Mouse (Mus musculus) cortical plate, adult 2 months (tissue): Measurements from ENCODE around the gene Ugp2. TPM values are rescaled to one million over a fixed set of nuclear protein-coding genes. Genes with fewer than 3 reads are reported as not detected.

Experiments used
- H3K27ac ChIP-seq: fragments of 200-500 bp; 2 replicates; pipeline ENCODE4 v1.5.1; 2012; ENCODE audit warnings: low read length, control low read depth, inconsistent platforms; ENCODE audit not compliant: insufficient read depth
- H3K4me1 ChIP-seq: fragments of 200-500 bp; 2 replicates; pipeline ENCODE4 v1.6.1; 2011; ENCODE audit warnings: low read length; ENCODE audit not compliant: control insufficient read depth, insufficient read depth
- H3K4me3 ChIP-seq: fragments of 200-500 bp; 2 replicates; pipeline ENCODE4 v1.5.1; 2011; ENCODE audit warnings: mild to moderate bottlenecking, low read length, control low read depth; ENCODE audit not compliant: insufficient read depth
- CTCF ChIP-seq: fragments of 200-500 bp; IDR thresholded peaks from 2 replicates; pipeline ENCODE4 v1.5.1; 2011; ENCODE audit warnings: mild to moderate bottlenecking, control low read depth, low read length; ENCODE audit not compliant: insufficient read depth; ENCODE audit errors: extremely low read depth
- POLR2A ChIP-seq: fragments of 200-500 bp; IDR thresholded peaks from 2 replicates; pipeline ENCODE4 v1.6.1; 2011; ENCODE audit warnings: mild to moderate bottlenecking, low read length, control low read depth; ENCODE audit not compliant: insufficient read depth; ENCODE audit errors: extremely low read depth
- polyA plus RNA-seq: library from polyadenylated mRNA; depleted of rRNA; stranded (reverse); fragments of >200 nt; gene quantifications from 2 replicates; pipeline ENCODE4 v1.2.3, GENCODE M21; 2012

Gene Ugp2
- polyA plus RNA-seq, 1 experiment, result 58.7 TPM

DNA sequence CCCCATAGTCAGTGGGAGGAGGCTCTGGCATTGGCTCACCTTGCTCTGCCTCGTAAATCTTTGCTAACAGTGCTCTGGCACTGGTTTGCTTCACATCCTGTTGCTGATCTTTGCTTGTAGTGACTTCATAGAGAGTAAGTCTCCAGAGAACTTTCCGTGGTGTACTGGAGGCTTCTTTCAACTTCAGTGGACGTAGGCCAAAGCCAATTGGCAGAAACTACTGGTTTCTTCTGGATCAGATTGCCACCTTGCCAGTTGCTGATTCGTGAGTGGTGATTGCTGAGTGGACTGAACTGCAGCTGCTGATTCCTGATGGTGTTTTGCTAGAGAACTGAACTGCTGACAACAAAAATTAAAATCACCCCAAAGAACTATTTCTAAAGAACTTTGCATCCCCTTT lies 15.8 kb upstream of the Ugp2 start:
- no peak overlapping the region for H3K27ac ChIP-seq
- H3K4me3 ChIP-seq, result no peak overlapping the region
- TF ChIP-seq POLR2A, result no peak
- TF ChIP-seq CTCF, result no peak
- H3K4me1 ChIP-seq, result no peaks in the 10 kb centered on the region

DNA sequence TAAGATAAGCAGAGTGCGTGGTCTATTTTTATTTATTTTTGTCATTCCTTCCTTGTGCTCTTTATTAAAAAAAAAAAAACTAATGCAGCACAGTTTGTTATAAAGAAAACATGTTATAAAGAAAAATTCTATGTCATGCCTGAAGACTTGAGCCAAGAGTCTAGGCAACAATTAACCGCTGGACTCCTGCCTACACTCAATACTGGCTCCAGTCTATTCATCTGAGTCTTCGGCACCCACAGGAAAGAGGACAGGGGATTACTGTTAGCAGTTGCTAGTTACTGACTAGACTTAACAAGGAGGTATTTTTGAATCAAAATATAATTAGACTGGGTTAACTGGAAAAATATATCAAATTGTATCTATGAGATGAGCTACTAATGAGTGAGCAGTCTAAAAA lies 3.1 kb upstream of the Ugp2 start:
- Histone ChIP-seq H3K4me1 (no peaks in the 10 kb centered on the region), H3K27ac (no peak overlapping the region), H3K4me3 (no peak overlapping the region)
- no peak for TF ChIP-seq POLR2A
- TF ChIP-seq CTCF, result no peak

DNA sequence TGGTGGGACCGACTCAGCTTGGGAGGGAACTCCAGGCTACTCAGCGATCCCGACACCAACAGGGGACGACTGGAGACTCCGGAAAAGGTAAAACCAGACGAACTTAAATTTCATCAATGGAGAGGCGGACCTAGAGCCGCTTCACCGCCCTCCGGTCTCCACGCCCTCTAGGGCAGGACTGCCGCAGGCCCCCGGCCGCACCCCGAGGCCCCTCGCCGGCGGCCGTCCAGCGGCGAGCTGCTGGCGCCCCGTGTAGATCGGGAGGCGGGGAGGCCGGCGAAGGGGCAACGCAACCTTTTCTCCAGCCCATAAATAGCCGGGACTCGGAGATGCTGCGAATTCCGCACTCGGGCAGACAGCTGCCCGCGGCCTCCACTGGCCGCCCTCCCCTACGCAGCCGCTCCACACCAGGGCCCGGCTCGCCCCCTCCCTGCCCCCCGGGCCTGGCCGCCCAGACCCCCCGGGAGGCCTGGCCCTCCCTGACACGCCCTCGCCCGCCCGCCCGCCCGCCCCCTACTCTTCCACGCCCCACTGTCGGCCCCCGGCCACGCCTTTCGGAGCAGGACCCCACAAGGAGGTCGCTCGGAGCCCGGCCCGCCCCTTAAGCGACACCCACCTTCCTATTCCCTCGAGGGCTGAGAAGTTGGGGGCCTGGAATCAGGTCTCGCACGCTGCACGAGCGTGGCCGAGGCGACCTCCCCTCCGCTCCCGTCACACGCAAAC lies 441 bp downstream of the Ugp2 start:
- peak overlapping the region; percentile 93 for H3K27ac ChIP-seq
- TF ChIP-seq CTCF, result no peak
- TF ChIP-seq POLR2A, result peak; percentile 45; the same call in 1 of the 2 replicates
- H3K4me3 ChIP-seq, result peak overlapping the region; percentile 85
- no peaks in the 10 kb centered on the region for H3K4me1 ChIP-seq

DNA sequence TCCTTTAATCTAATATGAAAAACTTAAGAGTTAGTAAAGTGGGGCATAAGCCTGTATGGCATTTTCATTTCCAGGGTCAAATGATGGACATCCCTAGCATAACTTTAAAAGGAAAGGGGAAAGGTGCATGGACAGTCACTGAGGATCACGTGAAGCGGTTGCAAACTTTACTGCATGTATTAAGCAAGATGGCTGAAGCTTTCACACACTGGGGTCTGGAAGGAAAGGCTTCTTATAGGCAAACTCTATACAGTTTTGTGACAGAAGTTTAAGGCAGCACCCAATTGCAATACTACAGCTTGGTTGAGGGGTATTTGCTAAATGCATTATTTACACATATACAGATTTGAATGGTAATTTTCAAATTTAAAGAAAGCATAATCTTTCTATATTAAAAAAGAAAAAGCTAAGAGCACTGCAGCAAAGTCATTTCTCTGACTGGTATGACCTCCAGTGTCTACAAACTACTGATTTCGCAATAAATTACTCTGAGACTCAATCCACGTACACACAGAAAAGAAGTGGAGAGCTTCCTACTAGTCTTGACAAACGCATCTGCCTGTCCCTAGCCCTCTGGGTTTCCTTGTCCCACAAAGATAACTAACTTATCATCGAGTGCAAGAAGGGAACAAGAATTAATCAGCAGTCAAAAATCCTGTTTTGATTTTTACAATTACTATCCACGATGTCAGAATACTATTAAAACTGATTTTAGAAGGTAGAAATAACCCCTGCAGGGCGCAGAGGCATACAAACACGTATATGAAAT lies 1.6 kb downstream of the Ugp2 start:
- TF ChIP-seq POLR2A, result no peak
- TF ChIP-seq CTCF, result no peak
- Histone ChIP-seq H3K4me1 (no peaks in the 10 kb centered on the region), H3K27ac (no peak overlapping the region), H3K4me3 (peak overlapping the region; percentile 85; the same call in 1 of the 2 replicates)

DNA sequence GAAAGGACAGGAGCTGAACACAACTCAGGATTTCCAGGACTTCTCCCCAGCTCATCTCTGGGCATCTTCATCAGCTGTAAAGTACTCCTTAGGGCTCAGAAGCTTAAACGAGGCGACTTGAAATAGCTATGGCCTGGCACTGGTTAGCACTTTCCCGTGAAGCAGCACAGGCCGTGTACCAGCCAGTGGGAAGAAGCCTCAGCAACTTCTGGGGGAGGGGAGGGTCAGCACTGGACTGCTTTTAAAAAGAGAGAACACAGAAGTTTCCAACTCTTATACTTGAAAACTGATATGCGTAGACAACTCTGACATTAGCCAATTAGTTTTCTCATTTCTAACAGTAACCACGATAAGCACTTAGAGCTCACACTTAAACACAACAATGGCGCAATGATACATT lies 2.5 kb downstream of the Ugp2 start:
- H3K4me1 ChIP-seq, result no peaks in the 10 kb centered on the region
- H3K27ac ChIP-seq, result no peak overlapping the region
- no peak for TF ChIP-seq CTCF
- no peak for TF ChIP-seq POLR2A
- peak overlapping the region; percentile 4; the same call in 1 of the 2 replicates for H3K4me3 ChIP-seq

DNA sequence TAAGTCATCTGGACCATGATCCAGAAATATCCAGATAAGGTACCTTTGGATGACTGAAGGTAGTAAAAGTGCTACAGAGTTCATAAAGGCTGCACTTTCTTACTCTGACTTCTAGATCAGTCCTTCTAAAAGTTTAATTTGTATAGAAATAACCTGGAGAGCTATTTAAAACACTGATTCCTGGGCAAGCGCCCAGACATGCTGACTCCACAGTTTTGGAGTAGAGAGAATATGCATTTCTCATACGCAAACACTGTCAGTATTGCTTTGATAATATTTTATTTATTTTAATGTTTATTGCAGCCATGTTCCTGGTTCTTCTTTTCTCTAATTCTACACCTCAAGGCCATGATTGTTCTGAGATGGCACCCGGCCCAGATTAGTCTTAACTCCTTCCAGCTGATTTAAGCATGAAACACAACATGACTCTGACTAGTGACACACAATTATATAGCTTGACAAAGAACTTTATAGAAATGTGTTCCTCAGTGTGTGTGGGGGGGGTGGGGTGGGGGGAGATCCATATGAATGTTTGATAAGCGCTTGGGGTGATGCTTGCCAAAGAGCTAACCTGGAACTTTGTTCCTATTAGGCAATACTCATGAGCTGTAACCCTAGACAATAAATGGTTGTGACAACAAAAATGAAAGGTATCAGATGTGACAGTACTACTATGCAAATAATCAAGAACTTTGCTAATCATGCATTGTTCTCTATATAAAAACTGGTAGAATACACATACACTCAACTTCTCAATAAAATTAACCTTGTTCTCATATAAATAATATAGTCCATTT lies 7.7 kb downstream of the Ugp2 start:
- no peak overlapping the region for H3K4me3 ChIP-seq
- TF ChIP-seq CTCF, result no peak
- TF ChIP-seq POLR2A, result no peak
- H3K27ac ChIP-seq, result no peak overlapping the region
- no peaks in the 10 kb centered on the region; the same call in 1 of the 2 replicates for H3K4me1 ChIP-seq

DNA sequence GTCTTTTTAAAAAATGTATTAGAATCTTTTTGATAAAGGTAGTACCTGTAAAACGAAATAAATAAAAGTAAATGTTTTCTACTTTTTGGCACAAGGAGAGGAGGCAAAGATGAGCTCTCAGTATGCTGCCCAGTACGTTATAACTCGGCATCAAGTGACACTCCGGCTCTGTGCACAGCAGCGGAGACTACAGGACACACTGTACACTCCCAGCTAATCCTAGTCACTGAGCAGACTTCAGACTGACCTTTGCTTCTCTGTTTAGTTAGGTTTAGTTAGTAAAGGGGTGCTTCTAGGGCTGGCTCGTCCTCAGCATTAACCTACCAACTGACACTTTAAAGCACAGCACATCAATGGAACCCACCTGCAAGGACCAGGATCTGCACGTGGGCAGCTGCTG lies 19.7 kb downstream of the Ugp2 start:
- no peak overlapping the region for H3K27ac ChIP-seq

DNA sequence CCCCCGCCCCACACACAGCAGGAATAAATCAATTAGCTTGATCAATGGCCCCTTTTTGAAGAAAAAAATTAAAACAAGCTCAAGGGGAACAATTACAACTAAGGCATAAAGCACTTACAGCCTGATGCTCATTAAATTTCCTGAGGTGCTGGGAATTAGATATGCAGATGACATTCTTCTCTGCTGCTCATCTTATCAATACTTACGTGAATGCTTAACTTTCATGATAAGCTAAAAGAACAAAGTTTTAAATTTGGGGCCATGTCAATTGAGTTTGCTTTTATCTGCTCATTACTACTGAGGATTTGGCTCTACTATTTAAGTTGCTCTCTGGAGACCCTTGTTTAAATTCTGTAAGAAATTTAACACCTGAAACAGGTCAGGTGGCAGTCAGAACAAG lies 22.1 kb downstream of the Ugp2 start:
- H3K27ac ChIP-seq, result no peak overlapping the region
- H3K4me3 ChIP-seq, result no peak overlapping the region
- H3K4me1 ChIP-seq, result no peaks in the 10 kb centered on the region
- no peak for TF ChIP-seq POLR2A
- TF ChIP-seq CTCF, result no peak

More for the DNA sequence above, 19.7 kb downstream of the Ugp2 start:
- Histone ChIP-seq H3K4me1 (no peaks in the 10 kb centered on the region), H3K4me3 (no peak overlapping the region)
- no peak for TF ChIP-seq CTCF
- TF ChIP-seq POLR2A, result no peak

DNA sequence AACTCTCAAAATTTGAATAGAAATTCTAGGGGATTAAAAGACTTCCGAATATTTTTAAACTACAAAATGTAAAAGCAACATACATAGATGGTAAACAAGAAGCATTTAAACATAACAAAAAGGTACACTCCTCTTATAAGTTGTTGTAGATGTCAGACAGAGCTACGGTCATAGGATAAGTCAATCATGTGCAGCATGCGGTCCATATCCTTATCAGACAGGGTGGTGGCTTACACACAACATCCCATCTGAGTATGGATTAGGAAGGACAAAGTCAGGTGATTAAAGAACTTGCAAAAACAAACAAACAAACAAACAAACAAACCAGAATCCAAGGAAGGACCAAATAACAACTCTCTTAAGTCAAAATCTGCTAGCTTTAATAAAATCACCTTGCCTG lies 25.0 kb downstream of the Ugp2 start:
- H3K4me3 ChIP-seq, result no peak overlapping the region

DNA sequence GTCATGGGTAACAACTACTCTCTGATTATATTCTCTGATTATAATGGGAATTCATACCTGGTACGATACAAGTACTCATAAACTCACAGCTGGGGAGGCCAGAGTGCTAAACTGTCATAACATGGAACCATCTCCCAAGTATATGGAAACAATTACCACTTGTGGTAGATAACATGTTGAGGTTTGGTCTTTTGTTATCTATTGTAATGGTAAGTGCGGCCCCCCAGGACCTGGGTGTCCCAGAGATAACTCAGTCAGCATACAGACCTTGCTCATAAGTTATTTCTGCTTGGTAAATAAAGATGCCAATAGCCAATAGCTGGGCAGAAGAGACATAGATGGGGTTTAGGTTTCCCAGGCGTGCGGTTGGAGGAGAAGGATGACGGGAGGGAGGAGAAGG lies 27.5 kb downstream of the Ugp2 start:
- no peak for TF ChIP-seq POLR2A
- TF ChIP-seq CTCF, result no peak
- Histone ChIP-seq H3K27ac (no peak overlapping the region), H3K4me3 (no peak overlapping the region), H3K4me1 (peaks cover 4% of the 10 kb centered on the region)

More for the DNA sequence above, 25.0 kb downstream of the Ugp2 start:
- no peak for TF ChIP-seq POLR2A
- TF ChIP-seq CTCF, result no peak
- Histone ChIP-seq H3K4me1 (no peaks in the 10 kb centered on the region), H3K27ac (no peak overlapping the region)
